Mouse (Mus musculus) heart, embryonic 14.5 days (tissue): ENCODE measurements around the gene Emx2. TPM values are rescaled to one million over a fixed set of nuclear protein-coding genes. Genes with fewer than 3 reads are reported as not detected.

Experiments used
- ATAC-seq: fragments of 200-750 bp; cut with Nextera tagmentation; 2 replicates; pipeline ENCODE4 v1.8.0; 2017; ENCODE audit warnings: low read depth, moderate TSS enrichment; ENCODE audit not compliant: insufficient number of reproducible peaks, insufficient read depth, low FRiP score
- H3K27ac ChIP-seq, 2 experiments: fragments of 200-500 bp in 1 of 2; fragments of 300-500 bp in 1 of 2; sonication (generic) in 1 of 2; replicated peaks in 1 of 2; 2 replicates each; pipeline ENCODE4 v1.5.1; 2012 to 2014; ENCODE audit warnings: low read depth in 2 of 2, low read length in 2 of 2, control low read depth in 1 of 2, mild to moderate bottlenecking in 1 of 2, mixed read lengths in 1 of 2; ENCODE audit not compliant: control insufficient read depth in 1 of 2, insufficient read depth in 1 of 2
- H3K27me3 ChIP-seq: fragments of 300-500 bp; sonication (generic); 2 replicates; pipeline ENCODE4 v1.6.1; 2014; ENCODE audit warnings: mild to moderate bottlenecking, low read length, control low read depth; ENCODE audit not compliant: control insufficient read depth, insufficient read depth
- H3K36me3 ChIP-seq: fragments of 300-500 bp; sonication (generic); 2 replicates; pipeline ENCODE4 v1.6.1; 2014; ENCODE audit warnings: mild to moderate bottlenecking, control low read depth, low read length, mixed read lengths; ENCODE audit not compliant: control insufficient read depth, insufficient read depth
- H3K4me1 ChIP-seq, 2 experiments: fragments of 200-500 bp in 1 of 2; fragments of 300-500 bp in 1 of 2; sonication (generic) in 1 of 2; 2 replicates each; pipeline ENCODE4 v1.6.1; 2012 to 2014; ENCODE audit warnings: low read length in 2 of 2, control low read depth in 1 of 2, mixed read lengths in 1 of 2; ENCODE audit not compliant: control insufficient read depth in 2 of 2, insufficient read depth in 2 of 2
- H3K4me2 ChIP-seq: fragments of 300-500 bp; sonication (generic); 2 replicates; pipeline ENCODE4 v1.6.1; 2014; ENCODE audit warnings: mild to moderate bottlenecking, low read length
- H3K4me3 ChIP-seq, 2 experiments: fragments of 200-500 bp in 1 of 2; fragments of 300-500 bp in 1 of 2; sonication (generic) in 1 of 2; 2 replicates each; pipeline ENCODE4 v1.5.1; 2012 to 2014; ENCODE audit warnings: low read length in 2 of 2, mild to moderate bottlenecking in 2 of 2, control low read depth in 1 of 2, low read depth in 1 of 2, moderate library complexity in 1 of 2; ENCODE audit not compliant: control insufficient read depth in 1 of 2, insufficient read depth in 1 of 2
- H3K9ac ChIP-seq: fragments of 300-500 bp; sonication (generic); 2 replicates; pipeline ENCODE4 v1.6.1; 2014; ENCODE audit warnings: mild to moderate bottlenecking, low read length
- H3K9me3 ChIP-seq: fragments of 300-500 bp; sonication (generic); 2 replicates; pipeline ENCODE4 v1.6.1; 2016; ENCODE audit warnings: low read length, control low read depth; ENCODE audit not compliant: control insufficient read depth
- WGBS: fragments of 180-500 bp; shearing (Covaris S2); extraction: QIAGEN DNeasy Blood & Tissue Kit; methylation state at CpG from one replicate; pipeline ENCODE4 v1.1.7; 2014; 5-methylcytosine and 5-hydroxymethylcytosine counted together
- polyA plus RNA-seq: library from polyadenylated mRNA; unstranded; fragments of >200 nt; fragmentation: Nextera tagmentation; extraction: Ambion mirVana; gene quantifications from 2 replicates; pipeline ENCODE4 v1.2.1, GENCODE M21; 2014

The Emx2 gene
- polyA plus RNA-seq, 1 experiment from 2014 or later = not detected

GRCm38 (mm10) chr19:59462459-59463292, 4.5 kb downstream of the Emx2 start:
- no peaks in the 10 kb centered on the region for H3K9me3 ChIP-seq
- peaks cover 0 to 18% of the 10 kb centered on the region in 2 experiments; a peak in 3 of 4 replicates for H3K4me1 ChIP-seq
- 6% methylated on average over 19 of the region's 19 CpGs for WGBS
- no peak overlapping the region for H3K4me2 ChIP-seq
- H3K27ac ChIP-seq = no peak overlapping the region
- no peaks in the 10 kb centered on the region for H3K36me3 ChIP-seq
- H3K4me3 ChIP-seq = no peak overlapping the region
- H3K9ac ChIP-seq = no peak overlapping the region
- no peak for ATAC-seq
- H3K27me3 ChIP-seq = peaks cover 91% of the 10 kb centered on the region

- WGBS = 3% methylated on average over 19 of the region's 19 CpGs
- Histone ChIP-seq H3K4me1 (peaks cover 0 to 6% of the 10 kb centered on the region in 2 experiments; a peak in 2 of 4 replicates), H3K9me3 (no peaks in the 10 kb centered on the region), H3K4me2 (no peak overlapping the region), H3K4me3 (no peak overlapping the region), H3K27ac (no peak overlapping the region), H3K27me3 (peaks cover 91% of the 10 kb centered on the region), H3K36me3 (no peaks in the 10 kb centered on the region), H3K9ac (no peak overlapping the region)
- no peak for ATAC-seq
These were observed 5.8 kb downstream of the Emx2 start for GRCm38 (mm10) chr19:59463842-59464443.

GRCm38 (mm10) chr19:59465281-59465680, 7.1 kb downstream of the Emx2 start:
- Histone ChIP-seq H3K4me3 (no peak overlapping the region), H3K27ac (no peak overlapping the region), H3K27me3 (peaks cover 92% of the 10 kb centered on the region), H3K9me3 (no peaks in the 10 kb centered on the region), H3K4me2 (no peak overlapping the region), H3K4me1 (peaks cover 3 to 9% of the 10 kb centered on the region in 2 experiments; a peak in 1 of 4 replicates), H3K9ac (no peak overlapping the region), H3K36me3 (no peaks in the 10 kb centered on the region)
- no peak for ATAC-seq
- 12% methylated on average over 2 of the region's 2 CpGs for WGBS

GRCm38 (mm10) chr19:59465751-59466410, 7.7 kb downstream of the Emx2 start:
- H3K9ac ChIP-seq = no peak overlapping the region
- H3K36me3 ChIP-seq = no peaks in the 10 kb centered on the region
- H3K27ac ChIP-seq = no peak overlapping the region
- peaks cover 98% of the 10 kb centered on the region for H3K27me3 ChIP-seq
- 1% methylated on average over 10 of the region's 10 CpGs for WGBS
- H3K9me3 ChIP-seq = no peaks in the 10 kb centered on the region
- no peak overlapping the region for H3K4me3 ChIP-seq
- ATAC-seq = no peak
- no peak overlapping the region for H3K4me2 ChIP-seq
- peaks cover 3 to 9% of the 10 kb centered on the region in 2 experiments; a peak in 1 of 4 replicates for H3K4me1 ChIP-seq

GRCm38 (mm10) chr19:59466417-59466937, 8.3 kb downstream of the Emx2 start:
- Histone ChIP-seq H3K9ac (no peak overlapping the region), H3K9me3 (no peaks in the 10 kb centered on the region), H3K27ac (no peak overlapping the region), H3K27me3 (peaks cover 100% of the 10 kb centered on the region), H3K4me3 (no peak overlapping the region), H3K36me3 (no peaks in the 10 kb centered on the region), H3K4me2 (no peak overlapping the region), H3K4me1 (peaks cover 3 to 9% of the 10 kb centered on the region in 2 experiments; a peak in 1 of 4 replicates)
- ATAC-seq = no peak
- WGBS = 5% methylated on average over 6 of the region's 6 CpGs

- Histone ChIP-seq H3K4me2 (no peak overlapping the region), H3K9ac (no peak overlapping the region), H3K9me3 (no peaks in the 10 kb centered on the region), H3K4me3 (no peak overlapping the region), H3K27ac (no peak overlapping the region), H3K27me3 (peaks cover 100% of the 10 kb centered on the region), H3K36me3 (no peaks in the 10 kb centered on the region), H3K4me1 (peaks cover 3 to 9% of the 10 kb centered on the region in 2 experiments; a peak in 1 of 4 replicates)
- 2% methylated on average over 19 of the region's 19 CpGs for WGBS
- ATAC-seq = no peak
These were observed 8.8 kb downstream of the Emx2 start for GRCm38 (mm10) chr19:59467016-59467412.

GRCm38 (mm10) chr19:59467413-59468064, 9.4 kb downstream of the Emx2 start:
- Histone ChIP-seq H3K4me3 (no peak overlapping the region; a peak in 1 of 4 replicates), H3K27ac (no peak overlapping the region), H3K4me2 (no peak overlapping the region), H3K9me3 (no peaks in the 10 kb centered on the region), H3K9ac (no peak overlapping the region), H3K36me3 (no peaks in the 10 kb centered on the region), H3K27me3 (peaks cover 100% of the 10 kb centered on the region), H3K4me1 (peaks cover 3 to 9% of the 10 kb centered on the region in 2 experiments; a peak in 1 of 4 replicates)
- 2% methylated on average over 23 of the region's 23 CpGs for WGBS
- ATAC-seq = no peak
